Mouse (Mus musculus): ENCODE measurements at regions not wholly inside any gene's neighbourhood (a gene's known extent, or its start where the extent isn't known, plus 50 kb on each side); places are given as distances from the start of the nearest gene placed in this dataset.

DNA sequence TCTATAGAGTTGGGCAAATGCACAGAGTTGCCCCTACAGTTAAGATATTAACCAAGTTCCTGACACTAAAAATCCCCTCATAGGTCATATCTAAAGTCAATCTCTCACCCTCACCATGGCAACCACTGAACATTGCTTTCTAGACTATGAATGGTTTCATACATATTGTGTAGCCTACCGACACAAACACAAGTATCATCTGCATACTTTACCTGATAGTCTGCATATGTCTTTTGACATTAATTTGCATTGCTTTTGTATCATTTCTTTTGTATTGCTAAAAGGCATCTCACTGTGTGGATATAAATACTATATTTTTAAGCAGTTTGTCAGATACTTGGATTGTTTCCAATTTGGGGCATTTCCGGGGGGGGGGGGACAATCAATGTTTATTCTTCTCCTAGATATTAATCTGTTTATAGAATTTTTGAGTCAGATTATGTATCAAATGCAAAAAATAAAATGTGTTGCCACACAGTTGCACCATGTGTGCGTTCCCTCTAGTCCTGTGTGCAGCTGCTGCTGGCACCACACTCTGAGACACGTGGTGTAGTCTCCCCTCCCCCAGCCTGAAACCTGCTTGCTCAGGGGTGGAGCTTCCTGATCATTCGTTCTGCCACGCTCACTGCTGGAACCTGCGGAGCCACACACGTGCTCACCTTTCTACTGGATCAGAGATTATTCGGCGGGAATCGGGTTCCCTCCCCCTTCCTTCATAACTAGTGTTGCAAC is 94.7 kb upstream of the Mapk10 start:
- TF ChIP-seq CTCF (IDR thresholded peaks at IDR 0.05; ENCODE audit: extremely low read depth, insufficient read depth, low read length) (no peak), POLR2A (IDR thresholded peaks at IDR 0.05; ENCODE audit: extremely low read depth, insufficient read depth, low read length) (no peak)
